ENCODE assay signal across 12 mouse cellular contexts in the genomic region with DNA sequence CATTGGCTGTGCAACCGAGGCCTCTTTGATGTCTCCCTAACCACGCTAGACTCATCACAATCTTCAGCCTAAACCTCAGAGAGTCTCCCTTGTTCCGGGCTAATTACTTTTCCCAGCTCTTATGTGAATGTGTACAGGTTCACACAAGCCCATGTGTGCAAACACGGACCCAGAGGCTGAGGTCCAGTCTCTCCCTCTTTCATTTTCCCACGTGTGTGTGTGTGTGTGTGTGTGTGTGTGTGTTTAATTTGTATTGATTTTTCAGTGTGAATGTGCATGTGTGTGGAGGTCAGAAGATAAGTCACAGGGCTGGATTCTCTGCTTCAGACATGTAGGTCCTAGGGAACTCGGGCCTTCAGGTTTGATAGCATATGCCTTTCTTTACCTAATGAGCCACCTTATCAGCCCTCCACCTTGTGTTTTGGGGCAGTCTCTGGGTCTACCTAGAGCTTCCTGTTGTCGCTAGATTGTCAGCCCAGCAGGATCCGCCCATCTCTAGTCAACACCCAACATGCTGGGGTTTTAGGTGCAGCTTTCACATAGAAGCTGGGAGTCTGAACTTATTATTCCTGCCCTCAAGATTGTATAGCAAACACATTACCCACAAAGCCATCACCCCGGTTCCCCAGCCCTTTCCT. TPM values are rescaled to one million over a fixed set of nuclear protein-coding genes. Genes with fewer than 3 reads are reported as not detected.
A peak's percentile ranks its signal among the peaks of the same experiment; 100 is the strongest.
DNase-seq lines count a peak whose midpoint lies in the region; ATAC-seq and TF ChIP-seq lines count a peak whose summit lies in the region.
"Had no signal": no experiment of that assay in that cellular context is flagged by ENCODE, and none has a peak within 500 bp of the region (broad histone marks: within the 10 kb centered on the region; RNA-seq: fewer than 3 reads in every experiment).

No protein-coding gene starts in this region.

- TF ChIP-seq CTCF in lung, embryonic 14.5 days (IDR thresholded peaks at IDR 0.05; ENCODE audit: low read depth), result no peak

- H3K9ac ChIP-seq in lung, embryonic 14.5 days, result no peak overlapping the region
- H3K9ac ChIP-seq in liver, embryonic 13.5 days, result peak overlapping the region; percentile 77
- no peak overlapping the region for H3K9ac ChIP-seq in stomach, embryonic 15.5 days
- H3K9ac ChIP-seq: forebrain, embryonic 13.5 days; midbrain, embryonic 12.5 days had no signal

- peak overlapping the region; percentile 13; the same call in 1 of the 2 replicates for H3K27ac ChIP-seq in lung, embryonic 14.5 days (ENCODE audit: low read depth)
- peak overlapping the region; percentile 98 for H3K27ac ChIP-seq in liver, embryonic 13.5 days
- H3K27ac ChIP-seq in stomach, embryonic 15.5 days, result peak overlapping the region; percentile 44; the same call in 1 of the 2 replicates
- H3K27ac ChIP-seq: forebrain, embryonic 13.5 days; midbrain, embryonic 12.5 days had no signal

- ATAC-seq in lung, embryonic 14.5 days (ENCODE audit: insufficient read depth), result no peak; the same call in 1 of the 2 replicates
- peak; percentile 90 for ATAC-seq in liver, embryonic 13.5 days (ENCODE audit: low read depth)
- peak; percentile 87 for ATAC-seq in stomach, embryonic 15.5 days (ENCODE audit: insufficient read depth, low FRiP score, low read depth)
- ATAC-seq: forebrain, embryonic 13.5 days had no signal

- no peaks in the 10 kb centered on the region for H3K27me3 ChIP-seq in lung, embryonic 14.5 days (ENCODE audit: insufficient read depth, low read length)
- peaks cover 3% of the 10 kb centered on the region; the same call in 1 of the 2 replicates for H3K27me3 ChIP-seq in liver, embryonic 13.5 days
- H3K27me3 ChIP-seq in stomach, embryonic 15.5 days (replicated peaks), result 0 out of 2 replicates have a peak, but pooled peaks cover 7% of the 10 kb centered on the region

- no peaks in the 10 kb centered on the region for H3K36me3 ChIP-seq in lung, embryonic 14.5 days (ENCODE audit: insufficient read depth)
- H3K36me3 ChIP-seq in liver, embryonic 13.5 days, result no peaks in the 10 kb centered on the region
- H3K36me3 ChIP-seq in stomach, embryonic 15.5 days, result no peaks in the 10 kb centered on the region
- H3K36me3 ChIP-seq: midbrain, embryonic 12.5 days had no signal

- no peaks in the 10 kb centered on the region for H3K4me1 ChIP-seq in lung, embryonic 14.5 days (ENCODE audit: insufficient read depth)
- peaks cover 81% of the 10 kb centered on the region for H3K4me1 ChIP-seq in liver, embryonic 13.5 days (replicated peaks)
- H3K4me1 ChIP-seq in stomach, embryonic 15.5 days, result peaks cover under 1% of the 10 kb centered on the region; the same call in 1 of the 2 replicates
- H3K4me1 ChIP-seq: midbrain, embryonic 12.5 days had no signal

- no peaks in the 10 kb centered on the region for H3K9me3 ChIP-seq in lung, embryonic 14.5 days (ENCODE audit: low read depth, low read length)
- no peaks in the 10 kb centered on the region for H3K9me3 ChIP-seq in liver, embryonic 13.5 days (replicated peaks)
- no peaks in the 10 kb centered on the region for H3K9me3 ChIP-seq in stomach, embryonic 15.5 days
- H3K9me3 ChIP-seq: forebrain, embryonic 13.5 days; midbrain, embryonic 12.5 days had no signal

- WGBS in lung, embryonic 14.5 days, result 70% methylated on average over 9 of the region's 9 CpGs
- 21% methylated on average over 9 of the region's 9 CpGs for WGBS in liver, embryonic 13.5 days (ENCODE audit: insufficient replicate concordance)
- 63% methylated on average over 9 of the region's 9 CpGs for WGBS in stomach, embryonic 15.5 days

- DNase-seq in lung, embryonic 14.5 days, result no peak
- DNase-seq in lung, postnatal 4 days, result no peak
- peak; percentile 85 for DNase-seq in c-Kit-negative CD71-positive TER-119-positive erythroid progenitor cells, embryonic 14.5 days (ENCODE audit: low read depth, low spot score)
- peak; percentile 80 for DNase-seq in liver, embryonic 13.5 days
- DNase-seq in right cerebral cortex, adult 18-20 months, result no peak
- no peak for DNase-seq in layer of hippocampus, adult 9-10 months (ENCODE audit: low spot score)
- no peak for DNase-seq in adrenal gland, adult 2 months
- DNase-seq: lung, adult 2 months had no signal

- H3K4me2 ChIP-seq in lung, embryonic 14.5 days, result no peak overlapping the region
- peak overlapping the region; percentile 63 for H3K4me2 ChIP-seq in liver, embryonic 13.5 days
- no peak overlapping the region for H3K4me2 ChIP-seq in stomach, embryonic 15.5 days
- H3K4me2 ChIP-seq: forebrain, embryonic 13.5 days; midbrain, embryonic 12.5 days had no signal

- no peak overlapping the region for H3K4me3 ChIP-seq in lung, embryonic 14.5 days (ENCODE audit: low read depth, low read length)
- H3K4me3 ChIP-seq in liver, embryonic 13.5 days (replicated peaks), result peak overlapping the region; percentile 8; the same call in 1 of the 2 replicates
- H3K4me3 ChIP-seq in stomach, embryonic 15.5 days (replicated peaks), result no peak overlapping the region
- H3K4me3 ChIP-seq: forebrain, embryonic 13.5 days; midbrain, embryonic 12.5 days had no signal

RNA-seq across cellular contexts. Expression of gene Ddr1, which starts 37.3 kb away (rescaled TPM):
- polyA plus RNA-seq in lung, embryonic 14.5 days (2014; fragmentation: Nextera tagmentation; extraction: Ambion mirVana), result 32.9 and 38.2 TPM in 2 replicates
- 2.9 and 3.7 TPM in 2 replicates for polyA plus RNA-seq in liver, embryonic 13.5 days (2015; fragmentation: Nextera tagmentation; extraction: Ambion mirVana)
- polyA plus RNA-seq in stomach, embryonic 15.5 days (2015; fragmentation: Nextera tagmentation; extraction: Ambion mirVana), result 74.0 and 78.4 TPM in 2 replicates
- total RNA-seq in adrenal gland, adult 2 months (2021), result 10 to 100 TPM; 30.0 to 58.8 TPM
- polyA plus RNA-seq in adrenal gland, adult 2 months (2012; rRNA removed), result 58.0 and 61.6 TPM in 2 replicates
- total RNA-seq: hematopoietic stem cell, adult 5-6 weeks had no signal

Comparison
In these comparisons a context has a peak if more than half of its experiments do, and no peak if none do; other contexts are left out.
1. DNase-seq: peak in c-Kit-negative CD71-positive TER-119-positive erythroid progenitor cells, embryonic 14.5 days (single experiment) and liver, embryonic 13.5 days (single experiment); none in lung, embryonic 14.5 days (single experiment), lung, postnatal 4 days (0 of 2), right cerebral cortex, adult 18-20 months (single experiment), layer of hippocampus, adult 9-10 months (single experiment) and adrenal gland, adult 2 months (single experiment).
2. H3K27ac ChIP-seq: peak in every context shown above with its lines; median percentile 98 in liver, embryonic 13.5 days; 44 in stomach, embryonic 15.5 days; 13 in lung, embryonic 14.5 days.